Mouse (Mus musculus): ENCODE measurements around the gene Zfp970.
"Not testable (repeated sequence)": the region's sequence is repeated elsewhere in the genome, so short reads cannot be mapped to it uniquely, and the experiment has no call there.

Gene Zfp970

GRCm38 (mm10) chr2:177464676-177465075 is at the start of gene Zfp970:
Gene Zfp970, plus strand, starts transcription at chr2:177464733.
- DNase-seq (ENCODE audit: low read depth, low spot score): peak; percentile 8

- DNase-seq (ENCODE audit: low read depth, low spot score): not testable (repeated sequence)
Measured at GRCm38 (mm10) chr2:177468222-177468621, 3.7 kb downstream of the Zfp970 start.

GRCm38 (mm10) chr2:177472261-177472660 is 7.7 kb downstream of the Zfp970 start:
- DNase-seq (ENCODE audit: low read depth, low spot score): peak; percentile 14

GRCm38 (mm10) chr2:177481971-177482370 is 17.4 kb downstream of the Zfp970 start:
- not testable (repeated sequence) for DNase-seq (ENCODE audit: low read depth, low spot score)

- DNase-seq (ENCODE audit: low read depth, low spot score): not testable (repeated sequence)
Measured at GRCm38 (mm10) chr2:177483238-177483948, 18.9 kb downstream of the Zfp970 start.

- DNase-seq (ENCODE audit: low read depth, low spot score): peak; percentile 83
Measured at GRCm38 (mm10) chr2:177498067-177498466, 33.5 kb downstream of the Zfp970 start, which contains the start of gene Gm14403. Gene Gm14403, plus strand, starts transcription at chr2:177498215.

- DNase-seq (ENCODE audit: low read depth, low spot score): not testable (repeated sequence)
Measured at GRCm38 (mm10) chr2:177499182-177499581, 34.6 kb downstream of the Zfp970 start.

GRCm38 (mm10) chr2:177505211-177505719 is 40.7 kb downstream of the Zfp970 start:
- DNase-seq (ENCODE audit: low read depth, low spot score): not testable (repeated sequence)

GRCm38 (mm10) chr2:177511381-177511780 is 46.8 kb downstream of the Zfp970 start:
- not testable (repeated sequence) for DNase-seq (ENCODE audit: low read depth, low spot score)

- DNase-seq (ENCODE audit: low read depth, low spot score): not testable (repeated sequence)
Measured at GRCm38 (mm10) chr2:177511972-177512371, 47.4 kb downstream of the Zfp970 start.

GRCm38 (mm10) chr2:177513991-177514479 is 49.5 kb downstream of the Zfp970 start:
- DNase-seq (ENCODE audit: low read depth, low spot score): not testable (repeated sequence)

GRCm38 (mm10) chr2:177517746-177518145 is 53.2 kb downstream of the Zfp970 start:
- DNase-seq (ENCODE audit: low read depth, low spot score): not testable (repeated sequence)

- DNase-seq (ENCODE audit: low read depth, low spot score): not testable (repeated sequence)
Measured at GRCm38 (mm10) chr2:177518354-177518753, 53.8 kb downstream of the Zfp970 start.

GRCm38 (mm10) chr2:177518960-177519359 is 54.4 kb downstream of the Zfp970 start:
- DNase-seq (ENCODE audit: low read depth, low spot score): peak; percentile 73

- no peak for DNase-seq (ENCODE audit: low read depth, low spot score)
Measured at GRCm38 (mm10) chr2:177520035-177520434, 55.5 kb downstream of the Zfp970 start.

- no peak for DNase-seq (ENCODE audit: low read depth, low spot score)
Measured at GRCm38 (mm10) chr2:177523061-177523460, 58.5 kb downstream of the Zfp970 start.

- not testable (repeated sequence) for DNase-seq (ENCODE audit: low read depth, low spot score)
Measured at GRCm38 (mm10) chr2:177523674-177524073, 59.1 kb downstream of the Zfp970 start.

GRCm38 (mm10) chr2:177524171-177524570 is 59.6 kb downstream of the Zfp970 start:
- not testable (repeated sequence) for DNase-seq (ENCODE audit: low read depth, low spot score)
